Mouse (Mus musculus) layer of hippocampus, adult 8-10 months (tissue): ENCODE measurements around the gene Prkcq. TPM values are rescaled to one million over a fixed set of nuclear protein-coding genes. Genes with fewer than 3 reads are reported as not detected.

ENCODE experiments used
- DNase-seq, 2 experiments: peaks; one replicate each; pipeline ENCODE4 v3.0.0; 2022; ENCODE audit warnings: low spot score in 2 of 2
- total RNA-seq, 4 experiments: library from RNA; stranded (reverse); gene quantifications; 2 replicates each; pipeline ENCODE4 v1.2.4; 2022

Gene Prkcq
- total RNA-seq: 1 to 10 TPM; 6.5 to 9.9 (median 9.4) TPM

- DNase-seq: peak; percentile 13 to 39
Observed at GRCm38 (mm10) chr2:11171754-11172501, at the start of gene Prkcq. TSS of gene Prkcq (plus strand) at chr2:11172108.

GRCm38 (mm10) chr2:11130881-11131280 is 41.0 kb upstream of the Prkcq start:
- DNase-seq: no peak

- DNase-seq: no peak
Observed at GRCm38 (mm10) chr2:11135718-11136117, 36.2 kb upstream of the Prkcq start.

- no peak for DNase-seq
Observed at GRCm38 (mm10) chr2:11138076-11138475, 33.8 kb upstream of the Prkcq start.

GRCm38 (mm10) chr2:11139518-11140152 is 32.3 kb upstream of the Prkcq start:
- no peak for DNase-seq

- no peak for DNase-seq
Observed at GRCm38 (mm10) chr2:11140385-11140784, 31.5 kb upstream of the Prkcq start.

GRCm38 (mm10) chr2:11149091-11149490 is 22.8 kb upstream of the Prkcq start:
- no peak for DNase-seq

- no peak for DNase-seq
Observed at GRCm38 (mm10) chr2:11150975-11151374, 20.9 kb upstream of the Prkcq start.

- DNase-seq: no peak
Observed at GRCm38 (mm10) chr2:11151655-11152323, 20.1 kb upstream of the Prkcq start.

GRCm38 (mm10) chr2:11159641-11160040 is 12.3 kb upstream of the Prkcq start:
- DNase-seq: no peak

- no peak for DNase-seq
Observed at GRCm38 (mm10) chr2:11160696-11161095, 11.2 kb upstream of the Prkcq start.

- no peak for DNase-seq
Observed at GRCm38 (mm10) chr2:11161336-11161735, 10.6 kb upstream of the Prkcq start.

- DNase-seq: no peak
Observed at GRCm38 (mm10) chr2:11162701-11163100, 9.2 kb upstream of the Prkcq start.

- no peak for DNase-seq
Observed at GRCm38 (mm10) chr2:11164170-11164569, 7.7 kb upstream of the Prkcq start.

GRCm38 (mm10) chr2:11169721-11170335 is 2.1 kb upstream of the Prkcq start:
- DNase-seq: no peak

GRCm38 (mm10) chr2:11172831-11173414 is 1.0 kb downstream of the Prkcq start:
- DNase-seq: peak; percentile 12 to 32

- no peak for DNase-seq
Observed at GRCm38 (mm10) chr2:11173521-11173920, 1.6 kb downstream of the Prkcq start.

- no peak for DNase-seq
Observed at GRCm38 (mm10) chr2:11174101-11174500, 2.2 kb downstream of the Prkcq start.

GRCm38 (mm10) chr2:11177880-11178279 is 6.0 kb downstream of the Prkcq start:
- DNase-seq: no peak

- DNase-seq: no peak
Observed at GRCm38 (mm10) chr2:11181510-11181909, 9.6 kb downstream of the Prkcq start.

- no peak for DNase-seq
Observed at GRCm38 (mm10) chr2:11182096-11182495, 10.2 kb downstream of the Prkcq start.

GRCm38 (mm10) chr2:11183991-11184390 is 12.1 kb downstream of the Prkcq start:
- no peak for DNase-seq
